In genomic region chr10:29338355-29339056, GRCm38 (mm10) we compare ENCODE assay signal across 9 mouse cellular contexts. TPM values are rescaled to one million over a fixed set of nuclear protein-coding genes. Genes with fewer than 3 reads are reported as not detected.
DNase-seq lines count a peak whose midpoint lies in the region; ATAC-seq and TF ChIP-seq lines count a peak whose summit lies in the region.
"Had no signal": no experiment of that assay in that cellular context is flagged by ENCODE, and none has a peak within 500 bp of the region (broad histone marks: within the 10 kb centered on the region; RNA-seq: fewer than 3 reads in every experiment).

No protein-coding gene starts in this region.

- H3K9me3 ChIP-seq in E14TG2a.4 (ENCODE audit: low read length): no peaks in the 10 kb centered on the region
- H3K9me3 ChIP-seq in forebrain, embryonic 14.5 days (replicated peaks; ENCODE audit: control insufficient read depth, low read length): no peaks in the 10 kb centered on the region
- no peaks in the 10 kb centered on the region for H3K9me3 ChIP-seq in intestine, embryonic 15.5 days
- H3K9me3 ChIP-seq in limb, embryonic 10.5 days (replicated peaks): no peaks in the 10 kb centered on the region
- no peaks in the 10 kb centered on the region for H3K9me3 ChIP-seq in neural tube, embryonic 14.5 days (ENCODE audit: control insufficient read depth, low read length)
- H3K9me3 ChIP-seq: heart, embryonic 15.5 days had no signal

- no peak overlapping the region for H3K27ac ChIP-seq in forebrain, embryonic 14.5 days (ENCODE audit: low read depth, low read length)
- no peak overlapping the region for H3K27ac ChIP-seq in intestine, embryonic 15.5 days
- no peak overlapping the region for H3K27ac ChIP-seq in limb, embryonic 10.5 days
- H3K27ac ChIP-seq in neural tube, embryonic 14.5 days (ENCODE audit: low read depth, low read length): no peak overlapping the region
- H3K27ac ChIP-seq: heart, embryonic 15.5 days had no signal

- H3K4me2 ChIP-seq in forebrain, embryonic 14.5 days (ENCODE audit: low read length): no peak overlapping the region
- H3K4me2 ChIP-seq in intestine, embryonic 15.5 days (replicated peaks): no peak overlapping the region
- H3K4me2 ChIP-seq in neural tube, embryonic 14.5 days (ENCODE audit: low read depth, low read length): no peak overlapping the region
- H3K4me2 ChIP-seq: heart, embryonic 15.5 days had no signal

- no peak overlapping the region for H3K4me3 ChIP-seq in E14TG2a.4 (replicated peaks; ENCODE audit: low read length)
- H3K4me3 ChIP-seq in forebrain, embryonic 14.5 days (ENCODE audit: low read depth, low read length): no peak overlapping the region
- H3K4me3 ChIP-seq in intestine, embryonic 15.5 days (replicated peaks): no peak overlapping the region
- no peak overlapping the region for H3K4me3 ChIP-seq in limb, embryonic 10.5 days
- H3K4me3 ChIP-seq in neural tube, embryonic 14.5 days (ENCODE audit: low read depth, low read length): no peak overlapping the region
- H3K4me3 ChIP-seq: heart, embryonic 15.5 days had no signal

- no peak overlapping the region for H3K9ac ChIP-seq in forebrain, embryonic 14.5 days (ENCODE audit: low read length)
- no peak overlapping the region for H3K9ac ChIP-seq in intestine, embryonic 15.5 days
- no peak overlapping the region for H3K9ac ChIP-seq in neural tube, embryonic 14.5 days (replicated peaks; ENCODE audit: low read depth, low read length)
- H3K9ac ChIP-seq: heart, embryonic 15.5 days had no signal

- DNase-seq in 3T3-L1 (ENCODE audit: low read depth, low spot score): peak; percentile 86
- peak; percentile 70 for DNase-seq in c-Kit-positive CD71-negative TER-119-negative erythroid progenitor cells, embryonic 14.5 days (ENCODE audit: low read depth)
- peak; percentile 79 for DNase-seq in forebrain, embryonic 14.5 days (ENCODE audit: low spot score)
- DNase-seq in limb, embryonic 10.5 days (ENCODE audit: low spot score): peak; percentile 77
- peak; percentile 51 to 60 for DNase-seq in thymus, postnatal 36 days

- H3K4me1 ChIP-seq in E14TG2a.4 (replicated peaks; ENCODE audit: low read depth, low read length): no peaks in the 10 kb centered on the region
- no peaks in the 10 kb centered on the region for H3K4me1 ChIP-seq in forebrain, embryonic 14.5 days (ENCODE audit: control insufficient read depth, insufficient read depth, low read length)
- no peaks in the 10 kb centered on the region for H3K4me1 ChIP-seq in intestine, embryonic 15.5 days (replicated peaks)
- H3K4me1 ChIP-seq in limb, embryonic 10.5 days: no peaks in the 10 kb centered on the region
- no peaks in the 10 kb centered on the region for H3K4me1 ChIP-seq in neural tube, embryonic 14.5 days (ENCODE audit: control insufficient read depth, insufficient read depth, low read length)

- peak; percentile 62 for ATAC-seq in forebrain, embryonic 14.5 days
- ATAC-seq in intestine, embryonic 15.5 days: peak; percentile 68; the same call in 1 of the 2 replicates
- ATAC-seq in neural tube, embryonic 14.5 days (ENCODE audit: low read depth): 0 out of 2 replicates have a peak, but pooled peaks have one; percentile 58

- TF ChIP-seq CTCF in E14TG2a.4 (conservative IDR thresholded peaks at IDR 0.05; ENCODE audit: low read length): peak; percentile 95

- no peaks in the 10 kb centered on the region for H3K27me3 ChIP-seq in E14TG2a.4 (ENCODE audit: insufficient read depth, low read length)
- H3K27me3 ChIP-seq in forebrain, embryonic 14.5 days (replicated peaks; ENCODE audit: control insufficient read depth, insufficient read depth, low read length): no peaks in the 10 kb centered on the region
- H3K27me3 ChIP-seq in intestine, embryonic 15.5 days (replicated peaks): no peaks in the 10 kb centered on the region
- no peaks in the 10 kb centered on the region for H3K27me3 ChIP-seq in limb, embryonic 10.5 days (ENCODE audit: low read depth, poor library complexity, severe bottlenecking)
- no peaks in the 10 kb centered on the region for H3K27me3 ChIP-seq in neural tube, embryonic 14.5 days (ENCODE audit: control insufficient read depth, insufficient read depth, low read length)
- H3K27me3 ChIP-seq: heart, embryonic 15.5 days had no signal

- 51% methylated on average over 4 of the region's 4 CpGs for WGBS in forebrain, embryonic 14.5 days
- WGBS in intestine, embryonic 15.5 days: 57% methylated on average over 4 of the region's 4 CpGs
- WGBS in limb, embryonic 10.5 days: 53% methylated on average over 4 of the region's 4 CpGs
- 52% methylated on average over 4 of the region's 4 CpGs for WGBS in neural tube, embryonic 14.5 days

- H3K36me3 ChIP-seq in E14TG2a.4 (ENCODE audit: insufficient read depth, low read length): peaks cover 2% of the 10 kb centered on the region; the same call in 1 of the 2 replicates
- H3K36me3 ChIP-seq in forebrain, embryonic 14.5 days (ENCODE audit: control insufficient read depth, insufficient read depth, low read length): peaks cover 10% of the 10 kb centered on the region
- 0 out of 2 replicates have a peak, but pooled peaks cover 3% of the 10 kb centered on the region for H3K36me3 ChIP-seq in intestine, embryonic 15.5 days
- peaks cover 10% of the 10 kb centered on the region; the same call in 1 of the 2 replicates for H3K36me3 ChIP-seq in limb, embryonic 10.5 days
- H3K36me3 ChIP-seq in neural tube, embryonic 14.5 days (ENCODE audit: control insufficient read depth, insufficient read depth, low read length): no peaks in the 10 kb centered on the region

RNA-seq across cellular contexts. Expression of gene Rnf146, which starts 23.7 kb away (rescaled TPM):
- polyA plus RNA-seq in forebrain, embryonic 14.5 days (2014; fragmentation: Nextera tagmentation; extraction: Ambion mirVana): 71.0 and 80.3 TPM in 2 replicates
- polyA plus RNA-seq in intestine, embryonic 15.5 days (2015; fragmentation: Nextera tagmentation; extraction: Ambion mirVana): 40.8 and 41.7 TPM in 2 replicates
- 38.3 and 49.0 TPM in 2 replicates for polyA plus RNA-seq in limb, embryonic 10.5 days (2016; fragmentation: Nextera tagmentation; extraction: Ambion mirVana)
- 57.5 and 75.3 TPM in 2 replicates for polyA plus RNA-seq in neural tube, embryonic 14.5 days (2014; fragmentation: Nextera tagmentation; extraction: Ambion mirVana)

RNA-seq across cellular contexts. Expression of gene Echdc1, which starts 25.5 kb away (rescaled TPM):
- polyA plus RNA-seq in forebrain, embryonic 14.5 days (2014; fragmentation: Nextera tagmentation; extraction: Ambion mirVana): 23.3 and 23.6 TPM in 2 replicates
- polyA plus RNA-seq in intestine, embryonic 15.5 days (2015; fragmentation: Nextera tagmentation; extraction: Ambion mirVana): 41.4 and 42.8 TPM in 2 replicates
- 20.3 and 20.5 TPM in 2 replicates for polyA plus RNA-seq in limb, embryonic 10.5 days (2016; fragmentation: Nextera tagmentation; extraction: Ambion mirVana)
- 28.7 and 30.4 TPM in 2 replicates for polyA plus RNA-seq in neural tube, embryonic 14.5 days (2014; fragmentation: Nextera tagmentation; extraction: Ambion mirVana)
